Mouse (Mus musculus): ENCODE measurements around the gene Efcab5.
A peak's percentile ranks its signal among the peaks of the same experiment; 100 is the strongest.
"Not testable (repeated sequence)": the region's sequence is repeated elsewhere in the genome, so short reads cannot be mapped to it uniquely, and the experiment has no call there.

Gene Efcab5

GRCm38 (mm10) chr11:77096581-77096980 lies 92.2 kb downstream of the Efcab5 start:
- DNase-seq (ENCODE audit: low spot score) = no peak

GRCm38 (mm10) chr11:77095206-77095605 lies 93.6 kb downstream of the Efcab5 start:
- no peak for DNase-seq (ENCODE audit: low spot score)

- DNase-seq (ENCODE audit: low spot score) = no peak
Observed at GRCm38 (mm10) chr11:77094136-77094535, 94.6 kb downstream of the Efcab5 start.

- no peak for DNase-seq (ENCODE audit: low spot score)
Observed at GRCm38 (mm10) chr11:77093208-77093607, 95.6 kb downstream of the Efcab5 start.

- DNase-seq (ENCODE audit: low spot score) = no peak
Observed at GRCm38 (mm10) chr11:77089162-77089561, 99.6 kb downstream of the Efcab5 start.

GRCm38 (mm10) chr11:77087004-77087403 lies 101.8 kb downstream of the Efcab5 start:
- DNase-seq (ENCODE audit: low spot score) = no peak

- no peak for DNase-seq (ENCODE audit: low spot score)
Observed at GRCm38 (mm10) chr11:77084001-77084682, 104.6 kb downstream of the Efcab5 start.

GRCm38 (mm10) chr11:77079361-77079760 lies 109.4 kb downstream of the Efcab5 start:
- no peak for DNase-seq (ENCODE audit: low spot score)

GRCm38 (mm10) chr11:77078273-77079134 lies 110.3 kb downstream of the Efcab5 start, which contains the start of gene Nsrp1:
Nsrp1 (minus strand) TSS chr11:77078435.
- DNase-seq (ENCODE audit: low spot score) = peak; percentile 80

GRCm38 (mm10) chr11:77077792-77078191 lies 111.0 kb downstream of the Efcab5 start:
- DNase-seq (ENCODE audit: low spot score) = peak; percentile 22

GRCm38 (mm10) chr11:77077331-77077730 lies 111.4 kb downstream of the Efcab5 start:
- not testable (repeated sequence) for DNase-seq (ENCODE audit: low spot score)

- no peak for DNase-seq (ENCODE audit: low spot score)
Observed at GRCm38 (mm10) chr11:77070721-77071120, 118.0 kb downstream of the Efcab5 start.

- no peak for DNase-seq (ENCODE audit: low spot score)
Observed at GRCm38 (mm10) chr11:77068825-77069224, 119.9 kb downstream of the Efcab5 start.

- DNase-seq (ENCODE audit: low spot score) = no peak
Observed at GRCm38 (mm10) chr11:77063406-77063805, 125.4 kb downstream of the Efcab5 start.

- DNase-seq (ENCODE audit: low spot score) = no peak
Observed at GRCm38 (mm10) chr11:77061951-77062350, 126.8 kb downstream of the Efcab5 start.

- no peak for DNase-seq (ENCODE audit: low spot score)
Observed at GRCm38 (mm10) chr11:77042816-77043215, 146.0 kb downstream of the Efcab5 start.

- no peak for DNase-seq (ENCODE audit: low spot score)
Observed at GRCm38 (mm10) chr11:77041891-77042290, 146.9 kb downstream of the Efcab5 start.
